Mouse (Mus musculus): ENCODE measurements around the gene Xlr3c.
"Not testable (repeated sequence)": the region's sequence is repeated elsewhere in the genome, so short reads cannot be mapped to it uniquely, and the experiment has no call there.

Xlr3c gene

GRCm38 (mm10) chrX:73265270-73265669, at the start of gene Xlr3c:
Xlr3c (minus strand) TSS chrX:73265390.
- not testable (repeated sequence) for DNase-seq

GRCm38 (mm10) chrX:73312522-73312921, 47.3 kb upstream of the Xlr3c start:
- no peak for DNase-seq

GRCm38 (mm10) chrX:73295745-73296144, 30.6 kb upstream of the Xlr3c start:
- not testable (repeated sequence) for DNase-seq

- not testable (repeated sequence) for DNase-seq
Observed at GRCm38 (mm10) chrX:73292876-73293275, 27.7 kb upstream of the Xlr3c start, which contains the start of the genes Xlr5a and Xlr5c. Xlr5a (minus strand) TSS chrX:73292976. Xlr5c (minus strand) TSS chrX:73292976.

- not testable (repeated sequence) for DNase-seq
Observed at GRCm38 (mm10) chrX:73262428-73262827, 2.8 kb downstream of the Xlr3c start.

GRCm38 (mm10) chrX:73242821-73243325, 22.3 kb downstream of the Xlr3c start, which contains the start of gene Xlr4c:
Xlr4c (minus strand) TSS chrX:73243130.
- DNase-seq: not testable (repeated sequence)

- DNase-seq: no peak
Observed at GRCm38 (mm10) chrX:73229288-73229687, 35.9 kb downstream of the Xlr3c start.

- DNase-seq: peak; percentile 75
Observed at GRCm38 (mm10) chrX:73228606-73229214, 36.5 kb downstream of the Xlr3c start.

- peak; percentile 84 for DNase-seq
Observed at GRCm38 (mm10) chrX:73227914-73228605, 37.1 kb downstream of the Xlr3c start, which contains the start of gene F8a. F8a (plus strand) TSS chrX:73228291.

- DNase-seq: no peak
Observed at GRCm38 (mm10) chrX:73225365-73225764, 39.8 kb downstream of the Xlr3c start.

GRCm38 (mm10) chrX:73213819-73214564, 51.2 kb downstream of the Xlr3c start, which contains the start of gene Xlr4b:
Xlr4b (plus strand) TSS chrX:73214333.
- not testable (repeated sequence) for DNase-seq
